Mouse (Mus musculus): ENCODE measurements around the gene Gm44579. TPM values are rescaled to one million over a fixed set of nuclear protein-coding genes. Genes with fewer than 3 reads are reported as not detected.

Gene Gm44579
- polyA plus RNA-seq, 1 experiment = not detected

- no peak overlapping the region for H3K4me2 ChIP-seq (ENCODE audit: low read depth)
- H3K36me3 ChIP-seq (ENCODE audit: control insufficient read depth, insufficient read depth) = no peaks in the 10 kb centered on the region
- no peak overlapping the region for H3K4me3 ChIP-seq
- H3K27me3 ChIP-seq (ENCODE audit: control insufficient read depth, insufficient read depth, insufficient read length) = no peaks in the 10 kb centered on the region
- H3K79me2 ChIP-seq (ENCODE audit: control insufficient read depth, insufficient read depth) = no peaks in the 10 kb centered on the region
- TF ChIP-seq E2F4 (IDR thresholded peaks at IDR 0.05; ENCODE audit: insufficient read depth) (no peak), SRF (IDR thresholded peaks at IDR 0.05; ENCODE audit: control insufficient read depth, insufficient read length, low read depth) (no peak), TCF3 (IDR thresholded peaks at IDR 0.05; ENCODE audit: insufficient read length, low read depth) (no peak), CEBPB (IDR thresholded peaks at IDR 0.05; ENCODE audit: insufficient read depth, poor library complexity, severe bottlenecking) (no peak), USF1 (IDR thresholded peaks at IDR 0.05; ENCODE audit: low read depth) (no peak), TCF12 (IDR thresholded peaks at IDR 0.05; ENCODE audit: insufficient read depth, poor library complexity, severe bottlenecking) (no peak), POLR2A (IDR thresholded peaks at IDR 0.05; ENCODE audit: insufficient read length, low read depth) (no peak), MYOG (IDR thresholded peaks at IDR 0.05; ENCODE audit: control insufficient read depth in 1 of 3, insufficient read depth in 1 of 3, insufficient read length in 2 of 3, low read depth in 2 of 3) (no peak), MAX (IDR thresholded peaks at IDR 0.05; ENCODE audit: low read depth) (no peak), REST (IDR thresholded peaks at IDR 0.05; ENCODE audit: insufficient read depth, insufficient read length) (no peak), MYOD1 (IDR thresholded peaks at IDR 0.05; ENCODE audit: control insufficient read depth in 1 of 3, insufficient read length in 2 of 3, low read depth in 2 of 3) (no peak), POLR2AphosphoS2 (IDR thresholded peaks at IDR 0.05; ENCODE audit: insufficient read length, low read depth) (no peak)
- H3ac ChIP-seq (ENCODE audit: control insufficient read depth, insufficient read length) = no peak overlapping the region
Observed at GRCm38 (mm10) chr15:98154631-98155030, 66.1 kb downstream of the Gm44579 start.

- Histone ChIP-seq H3K27me3 (ENCODE audit: control insufficient read depth, insufficient read depth, insufficient read length) (no peaks in the 10 kb centered on the region), H3K36me3 (ENCODE audit: control insufficient read depth, insufficient read depth) (no peaks in the 10 kb centered on the region), H3K4me2 (ENCODE audit: low read depth) (no peak overlapping the region), H3K79me2 (ENCODE audit: control insufficient read depth, insufficient read depth) (no peaks in the 10 kb centered on the region), H3ac (ENCODE audit: control insufficient read depth, insufficient read length) (no peak overlapping the region), H3K4me3 (no peak overlapping the region)
- TF ChIP-seq POLR2AphosphoS2 (IDR thresholded peaks at IDR 0.05; ENCODE audit: insufficient read length, low read depth) (no peak), E2F4 (IDR thresholded peaks at IDR 0.05; ENCODE audit: insufficient read depth) (no peak), TCF12 (IDR thresholded peaks at IDR 0.05; ENCODE audit: insufficient read depth, poor library complexity, severe bottlenecking) (no peak), USF1 (IDR thresholded peaks at IDR 0.05; ENCODE audit: low read depth) (no peak), POLR2A (IDR thresholded peaks at IDR 0.05; ENCODE audit: insufficient read length, low read depth) (no peak), MYOG (IDR thresholded peaks at IDR 0.05; ENCODE audit: control insufficient read depth in 1 of 3, insufficient read depth in 1 of 3, insufficient read length in 2 of 3, low read depth in 2 of 3) (no peak), CEBPB (IDR thresholded peaks at IDR 0.05; ENCODE audit: insufficient read depth, poor library complexity, severe bottlenecking) (no peak), MAX (IDR thresholded peaks at IDR 0.05; ENCODE audit: low read depth) (no peak), MYOD1 (IDR thresholded peaks at IDR 0.05; ENCODE audit: control insufficient read depth in 1 of 3, insufficient read length in 2 of 3, low read depth in 2 of 3) (no peak), REST (IDR thresholded peaks at IDR 0.05; ENCODE audit: insufficient read depth, insufficient read length) (no peak), TCF3 (IDR thresholded peaks at IDR 0.05; ENCODE audit: insufficient read length, low read depth) (no peak), SRF (IDR thresholded peaks at IDR 0.05; ENCODE audit: control insufficient read depth, insufficient read length, low read depth) (no peak)
Observed at GRCm38 (mm10) chr15:98154146-98154545, 66.6 kb downstream of the Gm44579 start.

- Histone ChIP-seq H3K36me3 (ENCODE audit: control insufficient read depth, insufficient read depth) (no peaks in the 10 kb centered on the region), H3K79me2 (ENCODE audit: control insufficient read depth, insufficient read depth) (no peaks in the 10 kb centered on the region), H3K4me2 (ENCODE audit: low read depth) (no peak overlapping the region), H3K4me3 (no peak overlapping the region), H3ac (ENCODE audit: control insufficient read depth, insufficient read length) (no peak overlapping the region), H3K27me3 (ENCODE audit: control insufficient read depth, insufficient read depth, insufficient read length) (no peaks in the 10 kb centered on the region)
- TF ChIP-seq USF1 (IDR thresholded peaks at IDR 0.05; ENCODE audit: low read depth) = no peak
- no peak for TF ChIP-seq POLR2A (IDR thresholded peaks at IDR 0.05; ENCODE audit: insufficient read length, low read depth)
- no peak for TF ChIP-seq MYOG (IDR thresholded peaks at IDR 0.05; ENCODE audit: control insufficient read depth in 1 of 3, insufficient read depth in 1 of 3, insufficient read length in 2 of 3, low read depth in 2 of 3)
- no peak for TF ChIP-seq MAX (IDR thresholded peaks at IDR 0.05; ENCODE audit: low read depth)
- no peak for TF ChIP-seq SRF (IDR thresholded peaks at IDR 0.05; ENCODE audit: control insufficient read depth, insufficient read length, low read depth)
- no peak for TF ChIP-seq MYOD1 (IDR thresholded peaks at IDR 0.05; ENCODE audit: control insufficient read depth in 1 of 3, insufficient read length in 2 of 3, low read depth in 2 of 3)
- no peak for TF ChIP-seq CEBPB (IDR thresholded peaks at IDR 0.05; ENCODE audit: insufficient read depth, poor library complexity, severe bottlenecking)
- TF ChIP-seq TCF12 (IDR thresholded peaks at IDR 0.05; ENCODE audit: insufficient read depth, poor library complexity, severe bottlenecking) = no peak
- no peak for TF ChIP-seq REST (IDR thresholded peaks at IDR 0.05; ENCODE audit: insufficient read depth, insufficient read length)
- no peak for TF ChIP-seq POLR2AphosphoS2 (IDR thresholded peaks at IDR 0.05; ENCODE audit: insufficient read length, low read depth)
- no peak for TF ChIP-seq TCF3 (IDR thresholded peaks at IDR 0.05; ENCODE audit: insufficient read length, low read depth)
- TF ChIP-seq E2F4 (IDR thresholded peaks at IDR 0.05; ENCODE audit: insufficient read depth) = no peak
Observed at GRCm38 (mm10) chr15:98153625-98154024, 67.2 kb downstream of the Gm44579 start.

GRCm38 (mm10) chr15:98152916-98153315 lies 67.9 kb downstream of the Gm44579 start:
- TF ChIP-seq TCF12 (IDR thresholded peaks at IDR 0.05; ENCODE audit: insufficient read depth, poor library complexity, severe bottlenecking) = no peak
- no peak for TF ChIP-seq MYOG (IDR thresholded peaks at IDR 0.05; ENCODE audit: control insufficient read depth in 1 of 3, insufficient read depth in 1 of 3, insufficient read length in 2 of 3, low read depth in 2 of 3)
- TF ChIP-seq TCF3 (IDR thresholded peaks at IDR 0.05; ENCODE audit: insufficient read length, low read depth) = no peak
- TF ChIP-seq E2F4 (IDR thresholded peaks at IDR 0.05; ENCODE audit: insufficient read depth) = no peak
- TF ChIP-seq MYOD1 (IDR thresholded peaks at IDR 0.05; ENCODE audit: control insufficient read depth in 1 of 3, insufficient read length in 2 of 3, low read depth in 2 of 3) = no peak
- no peak for TF ChIP-seq POLR2AphosphoS2 (IDR thresholded peaks at IDR 0.05; ENCODE audit: insufficient read length, low read depth)
- no peak for TF ChIP-seq REST (IDR thresholded peaks at IDR 0.05; ENCODE audit: insufficient read depth, insufficient read length)
- TF ChIP-seq USF1 (IDR thresholded peaks at IDR 0.05; ENCODE audit: low read depth) = no peak
- TF ChIP-seq POLR2A (IDR thresholded peaks at IDR 0.05; ENCODE audit: insufficient read length, low read depth) = no peak
- H3K4me3 ChIP-seq = no peak overlapping the region
- no peak overlapping the region for H3ac ChIP-seq (ENCODE audit: control insufficient read depth, insufficient read length)
- H3K27me3 ChIP-seq (ENCODE audit: control insufficient read depth, insufficient read depth, insufficient read length) = no peaks in the 10 kb centered on the region
- no peaks in the 10 kb centered on the region for H3K79me2 ChIP-seq (ENCODE audit: control insufficient read depth, insufficient read depth)
- no peak overlapping the region for H3K4me2 ChIP-seq (ENCODE audit: low read depth)
- H3K36me3 ChIP-seq (ENCODE audit: control insufficient read depth, insufficient read depth) = no peaks in the 10 kb centered on the region
